Mouse (Mus musculus) right cerebral cortex, postnatal 36 days (tissue): ENCODE results near the gene Cxcr3.

Experiments used
- DNase-seq, 2 experiments: peaks; one replicate each; pipeline ENCODE4 v3.0.0; 2022; ENCODE audit warnings: low spot score in 2 of 2, mixed read lengths in 1 of 2

Gene Cxcr3

DNA sequence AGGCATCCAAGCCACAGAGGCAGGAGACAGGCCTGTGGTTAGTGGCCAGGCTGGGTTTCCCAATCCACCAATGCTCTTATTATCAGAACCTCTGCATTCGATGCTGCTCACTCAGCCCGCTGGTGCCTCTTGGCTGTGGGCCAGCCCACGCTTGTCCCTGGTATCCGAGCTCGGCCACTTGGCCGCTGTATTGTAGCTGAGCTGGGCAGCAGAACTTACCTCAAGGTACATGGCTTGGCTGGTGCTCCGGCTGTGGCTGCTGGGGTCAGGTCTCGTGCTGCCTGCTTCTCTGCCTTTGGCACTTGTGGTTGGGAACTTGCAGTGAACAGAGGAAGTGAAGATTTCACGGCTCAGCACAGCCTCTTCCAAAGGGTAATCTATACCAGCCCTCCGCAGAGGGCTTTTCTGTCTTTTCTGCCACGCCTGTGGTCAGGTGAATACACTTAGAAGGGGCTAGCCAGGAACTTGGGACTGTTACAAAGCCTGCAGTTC, at the start of gene Cxcr3:
TSS of gene Cxcr3 (minus strand) at position 442 of the 492 bp plus-strand sequence.
- DNase-seq: no peak

DNA sequence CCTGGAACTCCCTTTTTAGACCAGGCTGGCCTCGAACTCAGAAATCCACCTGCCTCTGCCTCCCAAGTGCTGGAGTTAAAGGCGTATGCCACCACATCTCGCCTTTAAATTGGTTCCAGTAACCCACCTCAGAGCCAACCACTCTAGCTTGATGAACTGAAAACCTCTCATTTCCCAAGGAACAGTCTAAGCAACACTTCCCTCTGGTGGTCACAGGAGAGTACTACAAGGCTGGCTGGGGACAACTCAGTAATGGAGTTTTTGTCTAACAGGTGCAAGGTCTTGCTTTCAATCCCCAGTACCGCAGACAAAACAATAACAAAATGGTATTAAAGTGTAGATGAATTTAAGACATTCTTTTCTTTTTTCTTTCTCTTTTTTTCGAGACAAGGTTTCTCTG, 38.0 kb upstream of the Cxcr3 start:
- peak; percentile 3 to 14 for DNase-seq

DNA sequence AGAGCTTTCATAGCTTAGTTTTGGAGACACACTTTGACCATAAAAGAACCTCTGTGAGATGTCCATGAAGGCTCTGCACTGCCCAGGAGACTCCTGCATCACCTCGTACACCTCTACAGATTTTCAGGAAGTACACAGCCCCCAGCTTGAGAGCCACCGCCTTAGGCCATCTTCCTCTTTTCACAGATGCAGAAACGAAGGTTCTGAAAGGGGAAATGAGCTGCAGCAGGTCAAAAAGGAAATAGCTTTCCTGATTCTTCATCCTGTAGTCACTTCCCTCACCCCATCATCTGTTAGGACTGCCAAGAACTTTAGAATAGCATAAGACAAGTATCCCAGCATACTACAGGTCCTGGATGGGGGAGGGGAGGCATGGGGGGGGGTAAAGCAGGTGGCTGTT, 36.2 kb upstream of the Cxcr3 start:
- DNase-seq: no peak

DNA sequence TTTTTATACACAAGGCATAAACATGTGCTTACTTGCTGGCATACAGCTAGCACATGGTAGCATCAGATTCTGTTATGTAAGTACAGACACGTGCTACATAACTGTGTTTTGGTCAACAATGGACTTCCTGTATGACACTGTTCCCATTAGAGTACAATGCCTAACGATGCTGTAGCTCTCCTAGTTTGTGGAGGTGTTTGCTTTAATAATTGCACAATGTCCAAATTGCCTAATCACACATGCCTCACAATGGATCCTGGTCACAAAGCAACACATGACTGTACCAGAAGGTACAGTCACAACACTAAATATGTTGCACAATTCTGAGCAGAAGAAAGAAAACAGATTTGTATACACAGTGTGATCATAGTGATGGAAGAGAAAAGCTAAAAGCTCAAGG, 35.4 kb upstream of the Cxcr3 start:
- DNase-seq: no peak

DNA sequence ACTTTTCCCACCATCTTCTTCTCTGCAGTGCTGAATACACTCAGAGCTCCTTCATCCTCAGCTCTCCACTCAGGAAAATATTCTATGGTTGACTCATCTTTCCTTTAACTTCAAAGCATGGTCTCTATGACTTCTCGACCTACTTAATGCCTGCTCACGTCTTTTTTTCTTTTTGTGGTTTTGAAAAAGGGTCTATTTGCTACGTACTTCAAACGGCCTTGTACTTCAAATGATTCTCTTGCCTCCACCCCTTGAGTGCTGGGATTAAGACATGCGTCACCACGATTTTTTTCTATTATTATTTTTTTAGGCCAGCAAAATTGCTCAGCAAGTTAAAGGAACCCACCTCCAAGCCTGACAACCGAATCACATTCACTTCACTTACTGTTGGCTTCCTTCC, 33.2 kb upstream of the Cxcr3 start:
- DNase-seq: no peak

DNA sequence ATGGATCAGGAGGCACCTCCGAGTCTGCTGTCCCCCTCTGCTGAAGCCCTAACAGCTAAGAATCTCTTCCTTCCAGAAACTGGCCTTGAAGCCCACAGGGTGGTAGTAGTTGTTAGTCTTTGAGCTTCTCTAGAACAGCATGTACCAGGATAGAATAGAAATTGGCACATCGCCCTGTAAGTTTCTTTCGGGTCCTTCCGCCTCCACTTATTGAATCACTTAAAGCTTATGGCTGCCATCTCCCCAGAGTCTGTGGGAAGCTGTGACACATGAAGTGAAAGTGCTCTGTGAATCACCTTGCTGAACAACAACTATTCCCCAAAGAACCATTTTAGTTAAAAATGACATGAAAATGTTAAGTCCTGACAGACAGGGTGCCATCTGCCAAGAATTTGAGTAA, 31.0 kb upstream of the Cxcr3 start:
- peak; percentile 18 to 39 for DNase-seq

DNA sequence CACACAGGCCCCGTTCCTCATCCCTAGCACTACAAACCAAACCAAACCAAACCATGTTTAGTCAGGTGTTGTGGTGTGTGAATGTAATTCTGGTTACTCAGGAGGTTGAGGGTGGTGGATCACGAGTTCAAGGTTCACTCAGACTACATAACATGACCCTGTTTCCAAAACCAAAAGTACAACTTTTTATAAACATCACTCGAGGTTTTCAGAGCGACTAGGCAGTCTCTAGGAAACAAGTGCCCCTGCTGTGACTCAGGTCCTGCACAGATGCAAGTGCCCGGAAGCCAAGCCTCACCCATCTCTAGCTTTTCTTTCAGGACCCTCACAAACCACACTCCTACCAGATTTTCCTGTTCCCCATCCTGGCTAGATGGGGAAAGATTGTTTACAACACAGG, 30.6 kb upstream of the Cxcr3 start:
- no peak for DNase-seq

DNA sequence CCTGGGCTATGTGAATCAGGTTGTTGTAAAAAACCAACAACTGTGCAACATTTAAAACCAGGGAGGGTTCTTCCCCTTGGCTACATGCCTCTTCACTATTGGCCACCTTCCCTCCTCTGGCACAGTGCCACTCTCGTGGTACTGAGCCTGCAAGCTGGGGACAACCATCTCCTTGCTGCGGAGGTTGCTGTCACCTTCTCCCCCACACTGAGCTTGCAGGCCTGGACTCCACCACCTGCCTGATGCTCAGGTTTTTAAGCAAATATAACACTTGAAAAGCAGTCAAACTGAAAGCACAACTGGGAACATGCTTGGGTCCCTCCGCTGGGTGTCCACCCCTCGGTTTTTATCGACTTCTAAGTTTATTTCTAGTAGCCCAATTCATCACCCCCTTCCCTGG, 20.4 kb upstream of the Cxcr3 start:
- peak in 1 of 2 experiments; percentile 10 for DNase-seq

DNA sequence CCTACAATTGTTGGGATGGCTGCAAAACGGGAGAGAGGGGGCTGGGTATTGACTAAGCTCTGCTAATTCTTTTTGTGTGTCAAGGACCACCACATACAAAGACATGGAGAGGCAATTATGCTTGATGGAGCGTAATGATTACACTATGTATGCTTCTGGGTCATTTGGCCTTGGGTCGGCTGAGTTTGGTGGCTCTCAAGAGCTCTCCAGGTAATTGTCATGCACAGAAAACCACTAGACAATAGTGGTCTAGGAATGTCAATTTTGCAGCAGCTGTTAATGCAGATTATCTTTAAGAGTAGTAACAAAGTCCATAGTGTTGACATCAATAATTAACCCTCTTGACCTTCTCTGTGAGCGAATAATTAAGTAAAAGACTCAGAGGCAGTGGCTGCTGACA, 16.1 kb upstream of the Cxcr3 start:
- DNase-seq: no peak

DNA sequence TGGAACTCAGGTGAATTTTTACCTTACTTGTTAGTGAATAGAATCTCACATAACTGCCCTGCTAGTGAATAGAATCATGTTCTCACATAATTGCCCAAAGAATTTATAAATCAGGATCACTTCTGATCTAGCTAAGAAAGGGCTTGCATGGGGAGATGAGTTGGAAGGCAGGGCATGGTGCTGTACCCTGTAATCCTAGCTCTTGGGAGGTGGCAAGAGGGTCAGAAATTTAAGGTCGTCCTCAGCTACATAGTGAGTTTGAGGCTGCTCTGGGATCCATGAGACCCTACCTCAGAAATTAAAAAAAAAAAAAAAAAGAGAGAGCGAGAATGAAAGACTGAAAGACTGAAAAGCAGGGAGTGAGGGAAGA, 7.0 kb upstream of the Cxcr3 start:
- no peak for DNase-seq

DNA sequence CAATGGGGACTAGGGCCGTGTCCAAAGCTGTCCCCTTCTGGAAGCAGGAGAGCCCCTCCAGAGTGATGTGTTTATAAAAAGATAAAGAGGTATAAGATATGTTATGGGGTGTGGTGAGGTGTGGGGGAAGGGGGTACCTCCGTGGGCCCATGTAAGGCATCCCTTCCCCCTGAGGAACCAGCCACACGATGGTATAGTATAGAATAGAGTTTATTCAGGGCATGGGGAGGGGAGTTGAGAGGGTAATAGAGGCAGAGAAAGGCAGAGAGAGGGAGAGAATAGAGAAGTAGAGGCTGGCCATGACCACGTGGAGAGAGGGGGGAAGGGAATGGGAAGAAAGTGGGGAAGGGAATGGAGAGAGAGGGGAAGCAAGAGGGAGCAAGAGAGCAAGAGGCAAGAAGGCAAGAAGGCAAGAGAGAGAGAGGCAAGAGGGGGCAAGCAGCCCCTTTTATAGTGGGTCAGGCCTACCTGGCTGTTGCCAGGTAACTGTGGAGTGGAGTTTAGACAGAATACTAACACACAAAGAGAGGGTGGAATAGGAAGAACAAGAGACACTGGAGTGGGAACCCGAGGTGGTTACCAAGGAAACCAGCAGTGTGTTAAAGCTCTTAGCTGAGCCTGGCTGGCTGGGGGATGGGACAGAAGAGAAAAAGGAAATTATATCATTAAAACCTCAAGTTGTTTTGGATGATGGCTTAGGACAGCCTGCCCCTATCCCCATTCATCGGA, 6.4 kb upstream of the Cxcr3 start:
- peak; percentile 14 to 18 for DNase-seq

DNA sequence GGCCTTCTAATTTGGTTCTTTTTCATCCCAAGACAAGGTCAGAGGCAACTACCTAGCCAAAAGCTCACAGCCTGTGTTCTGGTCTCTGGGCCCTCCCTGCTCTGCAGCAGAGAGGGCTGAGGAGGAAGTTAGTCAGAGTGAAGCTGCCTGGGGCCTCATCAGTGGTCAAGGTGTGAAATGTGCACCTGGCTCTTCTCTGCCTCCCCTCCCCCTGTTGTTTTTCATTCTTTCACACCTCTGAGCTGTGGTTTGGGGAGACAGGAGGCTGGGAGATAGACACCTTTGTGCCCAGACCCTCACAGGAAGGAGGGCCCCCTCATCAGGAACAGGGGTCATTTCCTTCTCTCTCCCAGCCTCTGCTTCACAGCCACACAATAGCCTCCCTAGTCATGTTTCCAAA, 3.1 kb upstream of the Cxcr3 start:
- no peak for DNase-seq

DNA sequence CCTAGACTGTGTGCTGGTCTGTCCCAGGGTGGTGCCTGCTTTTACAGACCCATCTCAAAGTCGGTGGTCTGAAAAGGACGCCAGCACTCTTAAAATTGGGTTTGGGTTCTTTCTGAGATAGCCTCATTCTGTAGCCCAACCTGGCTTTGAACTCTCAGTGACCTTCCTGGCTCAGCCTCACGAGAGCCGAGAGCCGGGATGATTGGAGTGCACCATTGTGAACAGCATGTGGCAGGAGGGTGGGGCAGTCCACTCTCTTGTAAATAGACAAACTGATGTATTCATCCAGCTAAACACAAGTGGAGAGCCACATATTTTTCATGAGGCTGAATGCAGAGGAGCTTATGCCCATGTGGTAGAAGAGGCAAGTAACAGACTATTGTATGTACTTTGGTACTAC, 912 bp upstream of the Cxcr3 start:
- no peak for DNase-seq

DNA sequence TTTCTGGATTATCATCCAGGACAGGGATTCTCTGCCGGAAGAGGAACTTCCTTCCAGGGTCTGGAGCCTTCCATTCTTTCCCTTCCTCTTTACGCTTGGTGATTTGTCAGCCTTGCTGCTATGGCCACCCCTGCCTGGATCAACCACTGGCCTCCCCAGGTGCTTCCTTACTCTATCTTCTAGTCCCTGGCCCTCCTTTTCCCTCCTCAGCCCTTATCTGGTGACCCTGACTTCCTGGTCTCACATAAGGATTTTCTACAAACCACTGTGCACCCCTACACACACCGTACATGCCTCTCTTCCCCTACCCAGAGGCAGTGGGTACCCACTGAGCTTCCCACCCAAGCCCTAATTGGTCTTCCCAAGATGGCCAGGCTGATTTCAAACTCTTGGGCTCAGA, 781 bp downstream of the Cxcr3 start:
- DNase-seq: no peak

DNA sequence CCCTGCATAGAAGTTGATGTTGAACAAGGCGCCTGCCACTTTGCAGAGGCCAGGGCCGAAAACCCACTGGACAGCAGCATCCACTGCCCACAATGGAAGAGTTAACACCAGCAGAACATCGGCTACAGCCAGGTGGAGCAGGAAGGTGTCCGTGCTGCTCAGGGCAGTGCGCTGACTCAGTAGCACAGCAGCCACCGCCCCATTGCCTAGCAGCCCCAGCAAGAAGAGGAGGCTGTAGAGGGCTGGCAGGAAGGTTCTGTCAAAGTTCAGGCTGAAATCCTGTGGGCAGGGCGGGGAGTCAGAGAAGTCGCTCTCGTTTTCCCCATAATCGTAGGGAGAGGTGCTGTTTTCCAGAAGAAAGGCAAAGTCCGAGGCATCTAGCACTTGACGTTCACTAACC, 1.4 kb downstream of the Cxcr3 start:
- no peak for DNase-seq

DNA sequence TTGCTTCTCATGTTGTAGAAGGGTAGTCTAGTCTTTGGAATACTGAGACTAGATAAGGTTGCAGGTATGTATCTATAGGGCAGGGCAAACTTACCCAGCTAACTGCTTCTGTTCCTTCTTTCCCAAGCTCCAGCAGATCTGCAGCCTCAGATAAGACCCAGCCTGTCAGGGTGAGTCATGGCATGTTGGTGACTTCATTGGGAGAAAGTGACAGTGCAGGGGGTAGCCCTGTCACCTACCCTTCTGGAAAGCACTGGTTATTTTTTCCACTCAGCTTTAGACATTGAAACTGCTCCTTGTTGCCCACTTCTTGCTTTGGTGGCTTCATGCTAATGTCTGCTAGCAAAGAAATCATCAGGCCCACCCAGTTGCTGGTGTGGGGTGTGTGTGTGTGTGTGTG, 4.1 kb downstream of the Cxcr3 start:
- DNase-seq: no peak

DNA sequence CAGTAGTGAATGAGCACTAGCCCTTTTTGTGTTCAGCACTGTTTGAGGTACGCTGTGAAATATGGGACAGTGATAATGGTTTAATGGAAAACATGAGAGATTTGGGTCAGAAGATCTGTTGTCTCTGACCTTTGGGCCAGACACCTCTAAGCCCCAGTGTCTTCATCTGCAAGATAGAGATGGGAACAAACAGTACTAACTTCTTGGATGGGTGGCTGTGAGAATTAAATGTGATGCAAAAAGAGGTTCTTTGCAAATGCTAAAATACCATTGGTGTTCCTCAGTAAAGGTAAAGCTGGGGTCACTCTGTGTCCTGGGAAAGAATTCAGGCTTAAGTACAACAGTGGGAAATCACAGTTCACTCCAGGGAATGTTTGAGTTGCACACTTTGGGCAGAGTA, 13.7 kb downstream of the Cxcr3 start:
- no peak for DNase-seq

DNA sequence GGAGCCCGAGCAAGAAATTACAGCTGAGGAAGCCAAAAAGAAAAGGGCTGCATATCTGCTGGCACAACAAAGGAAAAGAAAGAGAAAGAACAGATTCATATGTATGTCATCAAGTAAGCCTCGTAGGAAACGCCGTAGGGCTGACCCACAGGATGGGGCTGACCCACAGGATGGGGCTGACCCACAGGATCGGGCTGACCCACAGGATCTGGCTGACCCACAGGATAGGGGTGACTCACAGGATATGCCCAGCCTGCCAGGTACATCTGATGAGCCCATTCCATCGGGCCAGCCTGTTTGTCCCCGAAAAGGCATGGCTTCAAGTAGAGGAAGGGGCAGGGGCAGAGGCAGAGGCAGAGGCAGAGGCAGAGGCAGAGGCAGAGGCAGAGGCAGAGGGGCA, 29.0 kb downstream of the Cxcr3 start:
- no peak for DNase-seq

DNA sequence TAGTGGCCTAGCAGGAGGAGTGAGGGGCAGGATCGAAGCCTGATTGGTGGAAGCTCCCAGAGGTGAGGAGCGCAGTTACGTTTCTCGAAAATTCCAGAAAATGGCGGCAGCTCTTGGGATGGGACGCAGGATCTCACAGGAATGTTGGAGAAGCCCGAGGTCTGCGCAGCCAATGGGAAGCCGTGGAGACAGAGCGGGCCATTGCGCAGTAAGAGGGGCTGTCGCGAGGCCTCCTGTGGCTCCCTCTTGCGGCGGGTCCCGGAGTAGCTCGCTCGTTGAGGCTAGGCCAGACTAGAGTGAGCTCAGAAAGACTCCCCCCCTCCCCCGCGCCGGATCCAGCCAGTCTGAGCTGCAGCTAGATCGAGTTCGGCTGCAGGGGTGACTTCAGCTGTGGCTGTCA, 35.8 kb downstream of the Cxcr3 start:
- no peak for DNase-seq

DNA sequence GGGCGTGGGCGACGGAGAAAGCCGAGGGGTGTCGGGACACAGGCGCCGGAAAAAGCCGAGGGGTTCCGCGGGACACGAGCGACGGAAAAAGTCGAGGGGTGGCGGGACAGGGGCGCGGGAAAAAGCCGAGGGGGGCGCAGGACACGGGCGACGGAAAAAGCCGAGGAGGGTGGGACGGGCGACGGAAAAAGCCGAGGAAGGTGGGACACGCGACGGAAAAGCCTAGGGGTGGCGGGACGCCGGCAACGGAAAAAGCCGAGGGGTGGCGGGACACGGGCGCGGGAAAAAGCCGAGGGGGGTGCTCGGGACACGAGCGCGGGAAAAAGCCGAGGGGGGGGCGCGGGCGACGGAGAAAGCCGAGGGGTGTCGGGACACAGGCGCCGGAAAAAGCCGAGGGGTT, 36.5 kb downstream of the Cxcr3 start:
- DNase-seq: no peak

DNA sequence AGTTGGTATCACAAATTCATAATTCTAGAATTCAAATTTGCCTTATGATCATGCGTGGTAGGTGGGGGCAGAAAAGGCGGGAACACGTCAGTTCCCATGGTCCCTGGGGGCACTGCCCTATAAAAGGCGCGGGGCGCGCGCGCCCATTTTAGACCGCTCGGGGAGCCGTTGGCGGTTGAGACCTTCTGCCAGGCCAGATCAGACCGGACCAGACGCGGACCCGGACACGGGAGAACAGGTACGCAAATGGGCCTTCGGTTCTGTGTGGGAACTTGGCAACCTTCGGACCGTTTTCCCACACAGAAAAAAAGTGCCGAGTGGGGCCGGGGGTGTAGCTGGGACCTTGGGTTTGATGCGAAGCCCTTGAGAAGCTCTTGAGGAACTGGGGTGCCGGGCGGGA, 38.4 kb downstream of the Cxcr3 start:
- DNase-seq: no peak
